Mouse (Mus musculus) adrenal gland, adult 10 weeks (tissue): ENCODE data around the gene Pcdh7. TPM values are rescaled to one million over a fixed set of nuclear protein-coding genes. Genes with fewer than 3 reads are reported as not detected.

Source experiments
- polyA plus RNA-seq: library from polyadenylated mRNA; stranded (reverse); fragments of 350-450 nt; fragmentation: Illumina TruSeq; extraction: RNeasy Lipid Tissue Mini Kit (QIAGEN cat#74804); gene quantifications from one replicate; pipeline ENCODE4 v1.2.3, GENCODE M21; 2014; ENCODE audit warnings: low read depth, low replicate concordance

Pcdh7 gene
- 2.6 TPM for polyA plus RNA-seq

GRCm38 (mm10) chr5:57717906-57718875 is at the start of gene Pcdh7:
Gene Pcdh7 (plus strand): TSS chr5:57717967.

